ENCODE assay signal across 8 mouse cellular contexts in the genomic region with DNA sequence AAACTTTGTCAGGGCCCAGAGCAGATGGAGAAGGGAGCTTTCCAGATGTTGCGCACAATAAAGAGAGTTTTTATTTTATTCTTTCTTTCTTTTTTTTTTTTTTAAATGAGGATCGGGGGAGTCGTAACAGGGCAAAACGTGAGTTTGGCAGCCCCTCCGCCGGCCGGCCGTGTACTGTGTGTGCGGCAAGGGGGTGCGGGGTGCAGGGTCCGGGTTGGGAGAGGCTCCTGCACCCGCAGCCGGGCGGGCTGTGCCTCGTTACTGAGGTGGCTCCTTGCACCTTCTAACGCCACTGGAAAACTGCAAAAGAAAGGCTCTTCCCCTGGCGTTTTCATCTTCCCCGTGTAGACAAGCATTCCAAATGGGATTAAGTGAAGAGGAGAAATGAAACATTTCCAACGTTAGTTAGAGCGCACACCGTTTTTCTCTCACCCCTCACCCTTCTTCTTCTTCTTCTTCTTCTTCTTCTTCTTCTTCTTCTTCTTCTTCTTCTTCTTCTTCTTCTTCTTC. TPM values are rescaled to one million over a fixed set of nuclear protein-coding genes. Genes with fewer than 3 reads are reported as not detected.
DNase-seq lines count a peak whose midpoint lies in the region; ATAC-seq and TF ChIP-seq lines count a peak whose summit lies in the region.

No protein-coding gene starts in this region.

- H3K4me3 ChIP-seq in gastrocnemius, adult 2 months: peak overlapping the region; percentile 67
- H3K4me3 ChIP-seq in neural tube, embryonic 11.5 days (ENCODE audit: low read depth, low read length): peak overlapping the region; percentile 22
- H3K4me3 ChIP-seq in liver, embryonic 15.5 days (replicated peaks): 0 out of 2 replicates have a peak overlapping the region, but pooled peaks have one; percentile 8
- no peak overlapping the region for H3K4me3 ChIP-seq in thymus, adult 2 months (ENCODE audit: control insufficient read depth, insufficient read depth, low read length)

- H3K36me3 ChIP-seq in neural tube, embryonic 11.5 days (ENCODE audit: control insufficient read depth, insufficient read depth, low read length): no peaks in the 10 kb centered on the region
- H3K36me3 ChIP-seq in liver, embryonic 15.5 days (replicated peaks): no peaks in the 10 kb centered on the region
- H3K36me3 ChIP-seq in thymus, adult 2 months (ENCODE audit: control insufficient read depth, insufficient read depth, low read length): no peaks in the 10 kb centered on the region

- H3K4me2 ChIP-seq in neural tube, embryonic 11.5 days (ENCODE audit: low read depth): peak overlapping the region; percentile 45
- peak overlapping the region; percentile 44 for H3K4me2 ChIP-seq in liver, embryonic 15.5 days

- intact Hi-C loops in gastrocnemius, adult 2 months (cut with DNase I): no loop called here

- peak overlapping the region; percentile 53; the same call in 1 of the 2 replicates for H3K9ac ChIP-seq in neural tube, embryonic 11.5 days (ENCODE audit: low read length)
- H3K9ac ChIP-seq in liver, embryonic 15.5 days: no peak overlapping the region

- peak overlapping the region; percentile 70 for H3K27ac ChIP-seq in gastrocnemius, adult 2 months
- peak overlapping the region; percentile 79; the same call in 1 of the 2 replicates for H3K27ac ChIP-seq in neural tube, embryonic 11.5 days (ENCODE audit: low read depth, low read length)
- no peak overlapping the region for H3K27ac ChIP-seq in liver, embryonic 15.5 days (replicated peaks)
- H3K27ac ChIP-seq in thymus, adult 2 months (ENCODE audit: control insufficient read depth, insufficient read depth, low read length): no peak overlapping the region

- 2% methylated on average over 21 of the region's 21 CpGs for WGBS in neural tube, embryonic 11.5 days
- WGBS in liver, embryonic 15.5 days (ENCODE audit: insufficient replicate concordance): 5% methylated on average over 21 of the region's 21 CpGs
- 8% methylated on average over 21 of the region's 21 CpGs for WGBS in thymus, adult 2 months

- TF ChIP-seq CTCF in gastrocnemius, adult 2 months (IDR thresholded peaks at IDR 0.05): no peak
- TF ChIP-seq CTCF in thymus, adult 2 months (IDR thresholded peaks at IDR 0.05; ENCODE audit: borderline replicate concordance, control insufficient read depth, extremely low read depth, insufficient read depth, low read length, poor library complexity): no peak

- H3K9me3 ChIP-seq in neural tube, embryonic 11.5 days (ENCODE audit: control insufficient read depth, low read length): no peaks in the 10 kb centered on the region
- H3K9me3 ChIP-seq in liver, embryonic 15.5 days (replicated peaks): no peaks in the 10 kb centered on the region

- TF ChIP-seq POLR2A in thymus, adult 2 months (IDR thresholded peaks at IDR 0.05; ENCODE audit: control insufficient read depth, extremely low read depth, insufficient read depth, low read length, poor library complexity): no peak

- no peak for ATAC-seq in neural tube, embryonic 11.5 days (ENCODE audit: insufficient read depth, low FRiP score, low TSS enrichment)
- no peak for ATAC-seq in liver, embryonic 15.5 days (ENCODE audit: insufficient read depth)
- ATAC-seq in erythroblast, adult 5-6 weeks (replicated peaks; ENCODE audit: low FRiP score, poor library complexity, severe bottlenecking): no peak

- DNase-seq in gastrocnemius, adult 2 months: no peak
- no peak for DNase-seq in gastrocnemius, postnatal 4 days (ENCODE audit: low spot score in 2 of 2)
- DNase-seq in neural tube, embryonic 11.5 days (ENCODE audit: low spot score): no peak
- DNase-seq in neural tube, embryonic 10.5 days (ENCODE audit: extremely low spot score, low spot score): no peak
- DNase-seq in thymus, adult 2 months: no peak
- no peak for DNase-seq in thymus, postnatal 14 days

- peaks cover 21% of the 10 kb centered on the region for H3K4me1 ChIP-seq in neural tube, embryonic 11.5 days (ENCODE audit: control insufficient read depth, insufficient read depth, low read length)
- no peaks in the 10 kb centered on the region for H3K4me1 ChIP-seq in liver, embryonic 15.5 days (replicated peaks)
- H3K4me1 ChIP-seq in thymus, adult 2 months (replicated peaks; ENCODE audit: control insufficient read depth, insufficient read depth, low read length): no peaks in the 10 kb centered on the region

- no peaks in the 10 kb centered on the region for H3K27me3 ChIP-seq in neural tube, embryonic 11.5 days (ENCODE audit: control insufficient read depth, insufficient read depth, low read length)
- peaks cover 49% of the 10 kb centered on the region for H3K27me3 ChIP-seq in liver, embryonic 15.5 days
- H3K27me3 ChIP-seq in thymus, adult 2 months (ENCODE audit: control insufficient read depth, insufficient read depth, low read length): no peaks in the 10 kb centered on the region; the same call in 1 of the 2 replicates

RNA-seq across cellular contexts. Expression of a gene that starts 28.2 kb away (rescaled TPM):
- total RNA-seq in gastrocnemius, adult 2 months (2021): 1 to 10 TPM; 8.5 to 9.3 TPM
- 10 to 100 TPM; 24.5 to 26.8 TPM for total RNA-seq in gastrocnemius, postnatal 4 days (2021)
- 16.4 and 21.2 TPM in 2 replicates for polyA plus RNA-seq in neural tube, embryonic 11.5 days (2014; fragmentation: Nextera tagmentation; extraction: Ambion mirVana)
- polyA plus RNA-seq in liver, embryonic 15.5 days (2015; fragmentation: Nextera tagmentation; extraction: Ambion mirVana): 0.10 and 0.38 TPM in 2 replicates
- polyA plus RNA-seq in thymus, adult 2 months (2012; rRNA removed): 16.5 and 17.0 TPM in 2 replicates
- total RNA-seq in erythroblast, adult 5-6 weeks (2015; ENCODE audit: low replicate concordance): 0.42 TPM in 1 of 2 replicates, not detected in the other
- 0.51 and 0.84 TPM in 2 replicates for total RNA-seq in erythroblast, adult 5-6 weeks (2017; ENCODE audit: low replicate concordance)

Comparison
In these comparisons a context has a peak if more than half of its experiments do, and no peak if none do; other contexts are left out.
1. H3K27ac ChIP-seq: peak in gastrocnemius, adult 2 months (single experiment) and neural tube, embryonic 11.5 days (single experiment); none in liver, embryonic 15.5 days (single experiment) and thymus, adult 2 months (single experiment).
2. RNA of a gene that starts 28.2 kb away (total RNA-seq): 24.5 to 26.8 TPM in gastrocnemius, postnatal 4 days and 8.5 to 9.3 TPM in gastrocnemius, adult 2 months; 0.42 to 0.84 TPM in erythroblast, adult 5-6 weeks; every median in the first group is over 4 times any median in the second.